27 mouse cellular contexts compared by ENCODE assay signal in the genomic region with DNA sequence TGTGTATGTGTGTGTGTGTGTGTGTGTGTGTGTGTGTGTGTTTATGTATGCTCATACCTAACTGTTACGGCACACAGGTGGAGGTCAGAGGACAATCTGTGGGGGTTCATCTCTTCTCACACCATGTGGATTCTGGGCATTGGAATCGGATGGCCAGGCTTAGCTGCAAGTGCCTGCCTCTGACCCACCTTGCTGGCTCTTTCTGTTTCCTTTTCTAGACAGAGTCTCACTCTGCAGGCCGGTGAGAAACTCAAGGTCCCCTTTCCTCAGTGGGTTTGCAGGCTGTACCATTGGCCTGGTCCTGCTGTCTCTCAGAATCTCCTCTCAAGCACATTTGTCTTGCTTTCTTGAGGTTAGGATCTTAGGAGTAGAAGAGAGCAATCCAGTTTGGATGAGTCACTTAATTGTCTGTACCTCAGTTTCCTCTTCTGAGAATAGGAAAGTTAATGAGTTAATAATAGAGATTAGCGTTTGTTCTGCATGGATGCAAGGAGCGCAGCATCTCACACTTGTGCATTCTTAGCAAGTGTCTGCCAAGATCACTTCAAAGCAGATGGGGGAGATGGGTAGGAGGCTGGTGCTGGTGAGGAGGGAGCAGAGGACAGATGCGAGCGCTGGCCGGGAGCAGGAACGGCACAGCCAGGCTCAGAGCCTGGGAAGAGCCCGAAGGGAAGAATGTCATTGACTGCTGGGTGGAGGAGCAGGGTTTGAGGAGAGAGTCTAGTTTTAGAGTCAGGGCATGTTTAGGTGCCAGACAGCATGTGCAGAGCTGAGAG.
DNase-seq lines count a peak whose midpoint lies in the region; ATAC-seq lines count a peak whose summit lies in the region.
"Had no signal": no experiment of that assay in that cellular context is flagged by ENCODE, and none has a peak within 500 bp of the region (broad histone marks: within the 10 kb centered on the region; RNA-seq: fewer than 3 reads in every experiment).

No protein-coding gene starts in this region.

- H3K36me3 ChIP-seq in forebrain, embryonic 15.5 days: no peaks in the 10 kb centered on the region
- no peaks in the 10 kb centered on the region for H3K36me3 ChIP-seq in forebrain, embryonic 16.5 days (ENCODE audit: control insufficient read depth, insufficient read depth)
- no peaks in the 10 kb centered on the region for H3K36me3 ChIP-seq in hindbrain, embryonic 16.5 days (ENCODE audit: control insufficient read depth, insufficient read depth, low read length)
- H3K36me3 ChIP-seq in hindbrain, embryonic 14.5 days (replicated peaks; ENCODE audit: control insufficient read depth, insufficient read depth): no peaks in the 10 kb centered on the region
- H3K36me3 ChIP-seq in midbrain, embryonic 11.5 days (ENCODE audit: control insufficient read depth, insufficient read depth, low read length): no peaks in the 10 kb centered on the region
- H3K36me3 ChIP-seq in midbrain, embryonic 14.5 days (ENCODE audit: control insufficient read depth, insufficient read depth, low read length): no peaks in the 10 kb centered on the region
- no peaks in the 10 kb centered on the region for H3K36me3 ChIP-seq in limb, embryonic 10.5 days
- H3K36me3 ChIP-seq: embryonic facial prominence, embryonic 12.5 days; heart, embryonic 12.5 days; limb, embryonic 15.5 days; liver, embryonic 13.5 days; midbrain, embryonic 13.5 days had no signal

- peaks cover 8% of the 10 kb centered on the region; the same call in 1 of the 2 replicates for H3K4me1 ChIP-seq in forebrain, embryonic 15.5 days
- peaks cover 3% of the 10 kb centered on the region for H3K4me1 ChIP-seq in forebrain, embryonic 16.5 days (replicated peaks; ENCODE audit: control insufficient read depth, insufficient read depth, low read length)
- no peaks in the 10 kb centered on the region for H3K4me1 ChIP-seq in hindbrain, embryonic 16.5 days (ENCODE audit: control insufficient read depth, insufficient read depth, low read depth, low read length)
- H3K4me1 ChIP-seq in hindbrain, embryonic 14.5 days (replicated peaks; ENCODE audit: control insufficient read depth, insufficient read depth, low read length): no peaks in the 10 kb centered on the region
- H3K4me1 ChIP-seq in midbrain, embryonic 11.5 days (ENCODE audit: control insufficient read depth, insufficient read depth, low read length): no peaks in the 10 kb centered on the region
- no peaks in the 10 kb centered on the region for H3K4me1 ChIP-seq in midbrain, embryonic 14.5 days (ENCODE audit: control insufficient read depth, insufficient read depth, low read length)
- peaks cover 17% of the 10 kb centered on the region for H3K4me1 ChIP-seq in limb, embryonic 10.5 days
- H3K4me1 ChIP-seq: embryonic facial prominence, embryonic 12.5 days; limb, embryonic 15.5 days; midbrain, embryonic 13.5 days had no signal

- H3K9me3 ChIP-seq in forebrain, embryonic 15.5 days: no peaks in the 10 kb centered on the region
- no peaks in the 10 kb centered on the region for H3K9me3 ChIP-seq in forebrain, embryonic 16.5 days (ENCODE audit: control insufficient read depth, low read length)
- H3K9me3 ChIP-seq in hindbrain, embryonic 16.5 days (ENCODE audit: control insufficient read depth, low read length): no peaks in the 10 kb centered on the region
- no peaks in the 10 kb centered on the region for H3K9me3 ChIP-seq in hindbrain, embryonic 14.5 days (ENCODE audit: control insufficient read depth, low read length)
- no peaks in the 10 kb centered on the region for H3K9me3 ChIP-seq in midbrain, embryonic 11.5 days (ENCODE audit: control insufficient read depth, low read length)
- H3K9me3 ChIP-seq in midbrain, embryonic 14.5 days (ENCODE audit: control insufficient read depth, low read length): no peaks in the 10 kb centered on the region
- no peaks in the 10 kb centered on the region for H3K9me3 ChIP-seq in limb, embryonic 10.5 days (replicated peaks)
- H3K9me3 ChIP-seq: embryonic facial prominence, embryonic 12.5 days; heart, embryonic 12.5 days; limb, embryonic 15.5 days; liver, embryonic 13.5 days; megakaryocyte, embryonic 14.5 days; midbrain, embryonic 13.5 days had no signal

- no peak overlapping the region for H3K4me2 ChIP-seq in forebrain, embryonic 15.5 days (replicated peaks)
- no peak overlapping the region for H3K4me2 ChIP-seq in forebrain, embryonic 16.5 days (ENCODE audit: low read length)
- H3K4me2 ChIP-seq in hindbrain, embryonic 16.5 days (ENCODE audit: low read length): no peak overlapping the region
- H3K4me2 ChIP-seq in hindbrain, embryonic 14.5 days (replicated peaks): no peak overlapping the region
- H3K4me2 ChIP-seq in midbrain, embryonic 11.5 days: no peak overlapping the region
- H3K4me2 ChIP-seq in midbrain, embryonic 14.5 days (ENCODE audit: low read length): no peak overlapping the region
- H3K4me2 ChIP-seq: embryonic facial prominence, embryonic 12.5 days; heart, embryonic 12.5 days; limb, embryonic 15.5 days; liver, embryonic 13.5 days; midbrain, embryonic 13.5 days had no signal

- DNase-seq in hindbrain, embryonic 14.5 days (ENCODE audit: low spot score): no peak
- DNase-seq in midbrain, embryonic 11.5 days (ENCODE audit: low spot score, missing footprints): peak; percentile 41
- no peak for DNase-seq in midbrain, embryonic 14.5 days
- no peak for DNase-seq in limb, embryonic 10.5 days (ENCODE audit: low spot score)
- DNase-seq: adrenal gland, postnatal 10 days; cerebellum, adult 11-12 months; cerebellum, adult 9-11 months; embryo, embryonic 11 days; gastrocnemius, postnatal 14 days; kidney, adult 11 months; kidney, postnatal 36 days; left cerebral cortex, postnatal 4 days; liver, embryonic 13.5 days; retina, postnatal 1 day; spleen, adult 18-20 months; thymus, adult 2 months; thymus, postnatal 36 days had no signal

- ATAC-seq in forebrain, embryonic 15.5 days (replicated peaks): no peak
- no peak for ATAC-seq in forebrain, embryonic 16.5 days
- peak; percentile 41; the same call in 1 of the 2 replicates for ATAC-seq in hindbrain, embryonic 16.5 days
- no peak for ATAC-seq in hindbrain, embryonic 14.5 days (ENCODE audit: low FRiP score)
- ATAC-seq in midbrain, embryonic 11.5 days (ENCODE audit: low FRiP score): no peak
- no peak for ATAC-seq in midbrain, embryonic 14.5 days (ENCODE audit: low FRiP score, low TSS enrichment)
- ATAC-seq: lung, postnatal 0 days; Patski had no signal

- no peaks in the 10 kb centered on the region for H3K27me3 ChIP-seq in forebrain, embryonic 15.5 days
- no peaks in the 10 kb centered on the region for H3K27me3 ChIP-seq in forebrain, embryonic 16.5 days (replicated peaks; ENCODE audit: control insufficient read depth, insufficient read depth, low read length)
- no peaks in the 10 kb centered on the region for H3K27me3 ChIP-seq in hindbrain, embryonic 16.5 days (replicated peaks; ENCODE audit: control insufficient read depth, insufficient read depth, low read length)
- no peaks in the 10 kb centered on the region for H3K27me3 ChIP-seq in hindbrain, embryonic 14.5 days (ENCODE audit: control insufficient read depth, insufficient read depth, low read length)
- H3K27me3 ChIP-seq in midbrain, embryonic 11.5 days (ENCODE audit: control insufficient read depth, insufficient read depth, low read length): no peaks in the 10 kb centered on the region
- H3K27me3 ChIP-seq in midbrain, embryonic 14.5 days (ENCODE audit: control insufficient read depth, insufficient read depth, low read length): no peaks in the 10 kb centered on the region
- no peaks in the 10 kb centered on the region; the same call in 1 of the 2 replicates for H3K27me3 ChIP-seq in limb, embryonic 10.5 days (ENCODE audit: low read depth, poor library complexity, severe bottlenecking)
- H3K27me3 ChIP-seq: embryonic facial prominence, embryonic 12.5 days; heart, embryonic 12.5 days; limb, embryonic 15.5 days; liver, embryonic 13.5 days; midbrain, embryonic 13.5 days; Patski had no signal

- H3K9ac ChIP-seq in forebrain, embryonic 15.5 days (replicated peaks): no peak overlapping the region
- H3K9ac ChIP-seq in forebrain, embryonic 16.5 days (replicated peaks; ENCODE audit: low read depth, low read length): no peak overlapping the region
- H3K9ac ChIP-seq in hindbrain, embryonic 16.5 days (ENCODE audit: low read depth, low read length): no peak overlapping the region
- no peak overlapping the region for H3K9ac ChIP-seq in hindbrain, embryonic 14.5 days
- H3K9ac ChIP-seq in midbrain, embryonic 11.5 days (ENCODE audit: low read length): no peak overlapping the region
- no peak overlapping the region for H3K9ac ChIP-seq in midbrain, embryonic 14.5 days (replicated peaks; ENCODE audit: low read length)
- H3K9ac ChIP-seq: embryonic facial prominence, embryonic 12.5 days; heart, embryonic 12.5 days; limb, embryonic 15.5 days; liver, embryonic 13.5 days; midbrain, embryonic 13.5 days had no signal

- no peak overlapping the region for H3K4me3 ChIP-seq in forebrain, embryonic 15.5 days
- no peak overlapping the region for H3K4me3 ChIP-seq in forebrain, embryonic 16.5 days (replicated peaks; ENCODE audit: low read length)
- no peak overlapping the region for H3K4me3 ChIP-seq in hindbrain, embryonic 16.5 days (ENCODE audit: low read length)
- no peak overlapping the region for H3K4me3 ChIP-seq in hindbrain, embryonic 14.5 days (replicated peaks; ENCODE audit: low read length)
- H3K4me3 ChIP-seq in midbrain, embryonic 11.5 days (ENCODE audit: low read depth, low read length): no peak overlapping the region
- no peak overlapping the region for H3K4me3 ChIP-seq in midbrain, embryonic 14.5 days (replicated peaks; ENCODE audit: low read depth, low read length)
- H3K4me3 ChIP-seq in limb, embryonic 10.5 days: no peak overlapping the region
- H3K4me3 ChIP-seq: embryonic facial prominence, embryonic 12.5 days; heart, embryonic 12.5 days; limb, embryonic 15.5 days; liver, embryonic 13.5 days; megakaryocyte, embryonic 14.5 days; midbrain, embryonic 13.5 days had no signal

- 53% methylated on average over 10 of the region's 10 CpGs for WGBS in forebrain, embryonic 15.5 days
- WGBS in forebrain, embryonic 16.5 days: 51% methylated on average over 10 of the region's 10 CpGs
- WGBS in hindbrain, embryonic 16.5 days: 60% methylated on average over 10 of the region's 10 CpGs
- 69% methylated on average over 10 of the region's 10 CpGs for WGBS in hindbrain, embryonic 14.5 days
- WGBS in midbrain, embryonic 11.5 days: 73% methylated on average over 10 of the region's 10 CpGs
- 66% methylated on average over 10 of the region's 10 CpGs for WGBS in midbrain, embryonic 14.5 days
- WGBS in limb, embryonic 10.5 days: 48% methylated on average over 10 of the region's 10 CpGs

- H3K27ac ChIP-seq in forebrain, embryonic 15.5 days (replicated peaks): peak overlapping the region; percentile 63
- H3K27ac ChIP-seq in forebrain, embryonic 16.5 days (ENCODE audit: low read length): no peak overlapping the region
- H3K27ac ChIP-seq in hindbrain, embryonic 16.5 days (ENCODE audit: low read depth, low read length): no peak overlapping the region
- no peak overlapping the region for H3K27ac ChIP-seq in hindbrain, embryonic 14.5 days
- no peak overlapping the region for H3K27ac ChIP-seq in midbrain, embryonic 11.5 days (ENCODE audit: low read depth, low read length)
- H3K27ac ChIP-seq in midbrain, embryonic 14.5 days (replicated peaks; ENCODE audit: low read depth, low read length): no peak overlapping the region
- no peak overlapping the region for H3K27ac ChIP-seq in limb, embryonic 10.5 days
- H3K27ac ChIP-seq: embryonic facial prominence, embryonic 12.5 days; limb, embryonic 15.5 days; liver, embryonic 13.5 days; midbrain, embryonic 13.5 days had no signal
